Mouse (Mus musculus) ovary, postnatal 14 days (tissue): ENCODE results near the gene Otud7b.
A peak's percentile ranks its signal among the peaks of the same experiment; 100 is the strongest.
"Not testable (repeated sequence)": the region's sequence is repeated elsewhere in the genome, so short reads cannot be mapped to it uniquely, and the experiment has no call there.

ENCODE experiments used
- DNase-seq: peaks from one replicate; pipeline ENCODE4 v3.0.0; 2022; ENCODE audit warnings: low spot score

The Otud7b gene

GRCm38 (mm10) chr3:96151836-96152235, 47.5 kb downstream of the Otud7b start:
- DNase-seq, result no peak

GRCm38 (mm10) chr3:96152611-96153010, 48.3 kb downstream of the Otud7b start:
- DNase-seq, result no peak

GRCm38 (mm10) chr3:96155501-96155900, 51.2 kb downstream of the Otud7b start:
- DNase-seq, result no peak

- DNase-seq, result no peak
These were observed 55.5 kb downstream of the Otud7b start for GRCm38 (mm10) chr3:96159820-96160219.

GRCm38 (mm10) chr3:96160222-96160802, 56.0 kb downstream of the Otud7b start:
- DNase-seq, result peak; percentile 33

GRCm38 (mm10) chr3:96160803-96161516, 56.6 kb downstream of the Otud7b start:
- no peak for DNase-seq

- no peak for DNase-seq
These were observed 57.8 kb downstream of the Otud7b start, which contains the start of gene Mtmr11 for GRCm38 (mm10) chr3:96161869-96162840. Gene Mtmr11, plus strand, starts transcription at chr3:96162004.

- no peak for DNase-seq
These were observed 58.7 kb downstream of the Otud7b start for GRCm38 (mm10) chr3:96163040-96163439.

GRCm38 (mm10) chr3:96168466-96169158, 64.3 kb downstream of the Otud7b start:
- DNase-seq, result no peak

- no peak for DNase-seq
These were observed 65.9 kb downstream of the Otud7b start for GRCm38 (mm10) chr3:96170276-96170675.

GRCm38 (mm10) chr3:96170976-96171545, 66.7 kb downstream of the Otud7b start:
- DNase-seq, result no peak

GRCm38 (mm10) chr3:96171583-96172196, 67.4 kb downstream of the Otud7b start:
- peak; percentile 31 for DNase-seq

- peak; percentile 72 for DNase-seq
These were observed 68.2 kb downstream of the Otud7b start, which contains the start of gene Sf3b4 for GRCm38 (mm10) chr3:96172197-96173178. Gene Sf3b4, plus strand, starts transcription at chr3:96172332.

GRCm38 (mm10) chr3:96173185-96173584, 68.9 kb downstream of the Otud7b start:
- DNase-seq, result no peak

- DNase-seq, result not testable (repeated sequence)
These were observed 69.7 kb downstream of the Otud7b start for GRCm38 (mm10) chr3:96174042-96174441.

GRCm38 (mm10) chr3:96175251-96175650, 70.9 kb downstream of the Otud7b start:
- DNase-seq, result no peak

GRCm38 (mm10) chr3:96178427-96178826, 74.1 kb downstream of the Otud7b start:
- no peak for DNase-seq

GRCm38 (mm10) chr3:96178902-96179301, 74.6 kb downstream of the Otud7b start:
- no peak for DNase-seq

GRCm38 (mm10) chr3:96179531-96179930, 75.2 kb downstream of the Otud7b start:
- DNase-seq, result no peak
